Mouse (Mus musculus) MEL (cell line): Measurements from ENCODE around the gene Chrng. TPM values are rescaled to one million over a fixed set of nuclear protein-coding genes. Genes with fewer than 3 reads are reported as not detected.
A peak's percentile ranks its signal among the peaks of the same experiment; 100 is the strongest.

Experiments used
- DNase-seq: peaks from one replicate; pipeline ENCODE4 v3.0.0; 2011; ENCODE audit warnings: low read depth, low spot score
- H3K27ac ChIP-seq: 2 replicates; pipeline ENCODE4 v1.5.1; 2012; ENCODE audit warnings: low read depth, mild to moderate bottlenecking, control low read depth, low read length, moderate library complexity; ENCODE audit not compliant: control insufficient read depth
- H3K27me3 ChIP-seq, 2 experiments: fragments of 150-350 bp in 1 of 2; sonication (generic) in 1 of 2; 2 replicates each; pipeline ENCODE4 v1.6.1; 2012; ENCODE audit warnings: low read length in 2 of 2, mild to moderate bottlenecking in 2 of 2, improper control_type of control experiment in 1 of 2, moderate library complexity in 1 of 2; ENCODE audit not compliant: insufficient read depth in 2 of 2, control insufficient read depth in 1 of 2
- H3K36me3 ChIP-seq, 2 experiments: 2 replicates each; pipeline ENCODE4 v1.6.1; 2012 to 2014; ENCODE audit warnings: low read length in 2 of 2, improper control_type of control experiment in 1 of 2, inconsistent platforms in 1 of 2, mild to moderate bottlenecking in 1 of 2; ENCODE audit not compliant: insufficient read depth in 2 of 2, control insufficient read depth in 1 of 2
- H3K4me1 ChIP-seq, 2 experiments: fragments of 150-350 bp in 1 of 2; sonication (generic) in 1 of 2; 2 replicates each; pipeline ENCODE4 v1.6.1; 2012; ENCODE audit warnings: low read length in 2 of 2, improper control_type of control experiment in 1 of 2, mild to moderate bottlenecking in 1 of 2; ENCODE audit not compliant: insufficient read depth in 2 of 2, control insufficient read depth in 1 of 2
- H3K4me3 ChIP-seq, 2 experiments: fragments of 150-350 bp in 1 of 2; sonication (generic) in 1 of 2; 2 replicates each; pipeline ENCODE4 v1.5.1; 2012; ENCODE audit warnings: low read depth in 2 of 2, low read length in 2 of 2, mild to moderate bottlenecking in 2 of 2, moderate library complexity in 2 of 2, control low read depth in 1 of 2, improper control_type of control experiment in 1 of 2; ENCODE audit not compliant: control insufficient read depth in 1 of 2, insufficient read depth in 1 of 2
- H3K79me2 ChIP-seq: 2 replicates; pipeline ENCODE4 v1.6.1; 2012; ENCODE audit warnings: mild to moderate bottlenecking, low read length, moderate library complexity; ENCODE audit not compliant: control insufficient read depth, poor library complexity, insufficient read depth
- H3K9ac ChIP-seq: 2 replicates; pipeline ENCODE4 v1.6.1; 2012; ENCODE audit warnings: low read depth, mild to moderate bottlenecking, control low read depth, low read length, moderate library complexity; ENCODE audit not compliant: control insufficient read depth, poor library complexity, severe bottlenecking
- H3K9me3 ChIP-seq: fragments of 150-350 bp; sonication (generic); replicated peaks from 2 replicates; pipeline ENCODE4 v1.6.1; 2012; ENCODE audit warnings: mild to moderate bottlenecking, low read length, improper control_type of control experiment, moderate library complexity; ENCODE audit not compliant: insufficient read depth
- BHLHE40 ChIP-seq: IDR thresholded peaks from 2 replicates; pipeline ENCODE4 v1.6.1; 2012; ENCODE audit warnings: low read depth, mild to moderate bottlenecking, inconsistent platforms, low read length, improper control_type of control experiment, borderline replicate concordance
- CTCF ChIP-seq, 3 experiments: IDR thresholded peaks in 2 of 3; conservative IDR thresholded peaks in 1 of 3; 2 replicates each; pipeline ENCODE4 v1.5.1; 2011 to 2012; ENCODE audit warnings: low read length in 3 of 3, low read depth in 2 of 3, mild to moderate bottlenecking in 2 of 3, improper control_type of control experiment in 1 of 3, inconsistent platforms in 1 of 3, mixed read lengths in 1 of 3, moderate library complexity in 1 of 3; ENCODE audit not compliant: control insufficient read depth in 1 of 3, insufficient read depth in 1 of 3, poor library complexity in 1 of 3, severe bottlenecking in 1 of 3
- ELF1 ChIP-seq: IDR thresholded peaks from 2 replicates; pipeline ENCODE4 v1.6.1; 2014; ENCODE audit warnings: low read depth, mild to moderate bottlenecking, inconsistent platforms, low read length, improper control_type of control experiment, moderate library complexity
- MAX ChIP-seq: IDR thresholded peaks from 2 replicates; pipeline ENCODE4 v1.6.1; 2011; ENCODE audit warnings: low read length, improper control_type of control experiment
- MAZ ChIP-seq: IDR thresholded peaks from 2 replicates; pipeline ENCODE4 v1.6.1; 2012; ENCODE audit warnings: low read depth, mild to moderate bottlenecking, inconsistent platforms, low read length, improper control_type of control experiment
- NRF1 ChIP-seq: IDR thresholded peaks from 2 replicates; pipeline ENCODE4 v1.6.1; 2014; ENCODE audit warnings: low read depth, mild to moderate bottlenecking, inconsistent platforms, low read length, improper control_type of control experiment, moderate library complexity; ENCODE audit not compliant: poor library complexity, insufficient read depth, severe bottlenecking
- RAD21 ChIP-seq: IDR thresholded peaks from 2 replicates; pipeline ENCODE4 v1.6.1; 2011; ENCODE audit warnings: mild to moderate bottlenecking, low read depth, low read length, improper control_type of control experiment
- RCOR1 ChIP-seq: IDR thresholded peaks from 2 replicates; pipeline ENCODE4 v1.6.1; 2012; ENCODE audit warnings: low read depth, mild to moderate bottlenecking, inconsistent platforms, low read length, improper control_type of control experiment
- SIN3A ChIP-seq: IDR thresholded peaks from 2 replicates; pipeline ENCODE4 v1.6.1; 2012; ENCODE audit warnings: low read length, improper control_type of control experiment, inconsistent platforms
- SMC3 ChIP-seq: IDR thresholded peaks from 2 replicates; pipeline ENCODE4 v1.6.1; 2011; ENCODE audit warnings: low read depth, low read length, improper control_type of control experiment
- UBTF ChIP-seq: IDR thresholded peaks from 2 replicates; pipeline ENCODE4 v1.6.1; 2012; ENCODE audit warnings: low read depth, mild to moderate bottlenecking, inconsistent platforms, low read length, improper control_type of control experiment, moderate library complexity, borderline replicate concordance; ENCODE audit not compliant: insufficient read depth
- ZC3H11A ChIP-seq: IDR thresholded peaks from 2 replicates; pipeline ENCODE4 v1.6.1; 2012; ENCODE audit warnings: low read depth, mild to moderate bottlenecking, inconsistent platforms, low read length, improper control_type of control experiment
- polyA plus RNA-seq, 2 experiments: library from polyadenylated mRNA; stranded (reverse) in 1 of 2; unstranded in 1 of 2; fragments of >175 nt in 1 of 2; fragments of >200 nt in 1 of 2; gene quantifications; 2 replicates each; pipeline versions ENCODE4 v1.2.1 to v1.2.4; 2012; ENCODE audit warnings: low replicate concordance in 2 of 2, low read depth in 1 of 2; ENCODE audit not compliant: insufficient read length in 2 of 2, insufficient read depth in 1 of 2, missing spikeins in 1 of 2
- total RNA-seq: library from RNA; depleted of rRNA; stranded (reverse); fragments of 300-350 nt; gene quantifications from 2 replicates; pipeline ENCODE4 v1.2.3, GENCODE M21; 2012

The Chrng gene
- total and polyA plus RNA-seq, 3 experiments, result not detected

- Histone ChIP-seq H3K4me3 (peak overlapping the region; percentile 40 to 44; a peak in 3 of 4 replicates), H3K9ac (peak overlapping the region; percentile 32; the same call in 1 of the 2 replicates), H3K9me3 (no peaks in the 10 kb centered on the region), H3K79me2 (no peaks in the 10 kb centered on the region), H3K27me3 (peaks cover 0 to 5% of the 10 kb centered on the region in 2 experiments; a peak in 2 of 4 replicates), H3K27ac (no peak overlapping the region), H3K36me3 (peaks cover 0 to 14% of the 10 kb centered on the region in 2 experiments; a peak in 2 of 4 replicates), H3K4me1 (peaks cover 2 to 21% of the 10 kb centered on the region in 2 experiments; a peak in 3 of 4 replicates)
- TF ChIP-seq MAZ (peak; percentile 44; the same call in 1 of the 2 replicates), ZC3H11A (no peak), ELF1 (no peak), CTCF (IDR thresholded peaks at IDR 0.05 in 2 of 3, conservative IDR thresholded peaks at IDR 0.05 in 1 of 3; ENCODE audit: control insufficient read depth in 1 of 3, insufficient read depth in 1 of 3, low read depth in 2 of 3, low read length in 3 of 3, poor library complexity in 1 of 3, severe bottlenecking in 1 of 3) (peak in 2 of 3 experiments; percentile 37 to 48; a peak in 4 of 6 replicates), MAX (peak; percentile 40; the same call in 1 of the 2 replicates)
- DNase-seq, result no peak
Observed at GRCm38 (mm10) chr1:87183998-87184750, 20.3 kb upstream of the Chrng start.

GRCm38 (mm10) chr1:87184751-87185139 lies 19.7 kb upstream of the Chrng start:
- Histone ChIP-seq H3K9me3 (no peaks in the 10 kb centered on the region), H3K9ac (peak overlapping the region; percentile 32; the same call in 1 of the 2 replicates), H3K36me3 (peaks cover 0 to 14% of the 10 kb centered on the region in 2 experiments; a peak in 2 of 4 replicates), H3K4me3 (peak overlapping the region; percentile 40 to 44; a peak in 3 of 4 replicates), H3K79me2 (no peaks in the 10 kb centered on the region), H3K27ac (no peak overlapping the region), H3K27me3 (peaks cover 2 to 5% of the 10 kb centered on the region in 2 experiments; a peak in 2 of 4 replicates), H3K4me1 (peaks cover 2 to 21% of the 10 kb centered on the region in 2 experiments; a peak in 3 of 4 replicates)
- DNase-seq, result peak; percentile 81
- TF ChIP-seq SMC3, result peak; percentile 62
- 0 out of 2 replicates have a peak, but pooled peaks have one; percentile 8 for TF ChIP-seq MAX
- peak; percentile 67 for TF ChIP-seq RAD21
- no peak for TF ChIP-seq SIN3A
- peak; percentile 63 to 93 (median 72) for TF ChIP-seq CTCF (IDR thresholded peaks at IDR 0.05 in 2 of 3, conservative IDR thresholded peaks at IDR 0.05 in 1 of 3; ENCODE audit: control insufficient read depth in 1 of 3, insufficient read depth in 1 of 3, low read depth in 2 of 3, low read length in 3 of 3, poor library complexity in 1 of 3, severe bottlenecking in 1 of 3)
- TF ChIP-seq ZC3H11A, result peak; percentile 64

GRCm38 (mm10) chr1:87185526-87185925 lies 18.9 kb upstream of the Chrng start:
- Histone ChIP-seq H3K9ac (no peak overlapping the region), H3K27me3 (peaks cover 2 to 5% of the 10 kb centered on the region in 2 experiments; a peak in 3 of 4 replicates)

More at GRCm38 (mm10) chr1:87185526-87185925, 18.9 kb upstream of the Chrng start:
- Histone ChIP-seq H3K9me3 (no peaks in the 10 kb centered on the region), H3K4me3 (no peak overlapping the region), H3K27ac (no peak overlapping the region), H3K36me3 (peaks cover 0 to 12% of the 10 kb centered on the region in 2 experiments; a peak in 2 of 4 replicates), H3K79me2 (no peaks in the 10 kb centered on the region), H3K4me1 (peaks cover 2 to 17% of the 10 kb centered on the region in 2 experiments; a peak in 3 of 4 replicates)
- TF ChIP-seq RCOR1 (no peak), UBTF (no peak), BHLHE40 (no peak), NRF1 (no peak)
- DNase-seq, result no peak
